Mouse (Mus musculus): ENCODE measurements around the gene Irx3. TPM values are rescaled to one million over a fixed set of nuclear protein-coding genes. Genes with fewer than 3 reads are reported as not detected.
A peak's percentile ranks its signal among the peaks of the same experiment; 100 is the strongest.

The Irx3 gene
- total RNA-seq, 2 experiments from 2014 or later, result 1.4 to 4.2 TPM

- DNase-seq, result peak; percentile 51
- TF ChIP-seq CTCF (IDR thresholded peaks at IDR 0.05), result no peak
- Histone ChIP-seq H3K27ac (peak overlapping the region; percentile 20; the same call in 1 of the 2 replicates), H3K4me3 (no peak overlapping the region)
- intact Hi-C loops (cut with DNase I), result no loop called here
Observed at GRCm38 (mm10) chr8:91750096-91750793, 51.6 kb downstream of the Irx3 start.

DNA sequence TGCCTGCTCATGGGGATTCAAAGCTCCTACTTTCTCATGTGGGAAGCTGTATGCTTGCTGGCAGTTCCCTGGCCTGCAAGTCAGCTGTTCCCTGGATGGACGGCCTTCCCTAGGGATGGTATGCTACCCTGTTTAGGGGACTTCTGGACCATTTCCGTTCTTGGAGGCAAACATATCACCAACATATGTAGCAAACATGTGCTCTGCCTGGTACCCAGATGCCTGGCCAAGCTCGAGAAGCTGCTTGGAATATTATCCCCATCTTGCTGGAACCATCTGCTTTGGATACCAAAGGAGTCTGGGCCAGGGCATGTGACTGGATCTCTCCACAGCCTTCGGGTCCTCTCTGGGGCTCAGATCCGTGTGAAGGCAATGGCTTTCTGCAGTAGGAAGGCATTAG is 52.5 kb downstream of the Irx3 start:
- Histone ChIP-seq H3K4me3 (no peak overlapping the region), H3K27ac (no peak overlapping the region)
- DNase-seq, result no peak
- intact Hi-C loops (cut with DNase I), result no loop called here
- no peak for TF ChIP-seq CTCF (IDR thresholded peaks at IDR 0.05)
